Mouse (Mus musculus): ENCODE data around the gene Mad2l1bp. TPM values are rescaled to one million over a fixed set of nuclear protein-coding genes. Genes with fewer than 3 reads are reported as not detected.

Mad2l1bp gene
- polyA plus RNA-seq, 1 experiment from 2014 or later = 28.1 TPM

GRCm38 (mm10) chr17:46168318-46168717, 15.0 kb upstream of the Mad2l1bp start:
- Histone ChIP-seq H3K36me3 (ENCODE audit: control insufficient read depth, insufficient read depth, low read length) (peaks cover 99% of the 10 kb centered on the region), H3K27me3 (replicated peaks; ENCODE audit: control insufficient read depth, insufficient read depth, low read length) (no peaks in the 10 kb centered on the region), H3K9me3 (ENCODE audit: control insufficient read depth, low read length) (no peaks in the 10 kb centered on the region), H3K9ac (ENCODE audit: low read depth, low read length) (no peak overlapping the region), H3K4me1 (ENCODE audit: control insufficient read depth, insufficient read depth, low read length) (no peaks in the 10 kb centered on the region), H3K27ac (replicated peaks; ENCODE audit: low read depth, low read length) (no peak overlapping the region), H3K4me2 (ENCODE audit: low read depth, low read length) (no peak overlapping the region), H3K4me3 (ENCODE audit: low read depth, low read length) (no peak overlapping the region)
- DNase-seq (ENCODE audit: low spot score) (no peak), ATAC-seq (ENCODE audit: low read depth) (0 out of 2 replicates have a peak, but pooled peaks have one; percentile 23)
- WGBS = 41% methylated on average over 5 of the region's 5 CpGs

GRCm38 (mm10) chr17:46167014-46167413, 13.7 kb upstream of the Mad2l1bp start:
- 0 out of 2 replicates have a peak, but pooled peaks cover 7% of the 10 kb centered on the region for H3K4me1 ChIP-seq (ENCODE audit: control insufficient read depth, insufficient read depth, low read length)
- no peak for DNase-seq (ENCODE audit: low spot score)
- H3K4me3 ChIP-seq (ENCODE audit: low read depth, low read length) = no peak overlapping the region
- ATAC-seq (ENCODE audit: low read depth) = no peak
- no peaks in the 10 kb centered on the region for H3K9me3 ChIP-seq (ENCODE audit: control insufficient read depth, low read length)
- H3K9ac ChIP-seq (ENCODE audit: low read depth, low read length) = no peak overlapping the region
- H3K27me3 ChIP-seq (replicated peaks; ENCODE audit: control insufficient read depth, insufficient read depth, low read length) = no peaks in the 10 kb centered on the region
- 83% methylated on average over 11 of the region's 11 CpGs for WGBS
- H3K27ac ChIP-seq (replicated peaks; ENCODE audit: low read depth, low read length) = no peak overlapping the region
- no peak overlapping the region for H3K4me2 ChIP-seq (ENCODE audit: low read depth, low read length)
- peaks cover 89% of the 10 kb centered on the region for H3K36me3 ChIP-seq (ENCODE audit: control insufficient read depth, insufficient read depth, low read length)

- ATAC-seq (ENCODE audit: low read depth) (no peak), DNase-seq (ENCODE audit: low spot score) (no peak)
- 80% methylated on average over 5 of the region's 5 CpGs for WGBS
- Histone ChIP-seq H3K27me3 (replicated peaks; ENCODE audit: control insufficient read depth, insufficient read depth, low read length) (no peaks in the 10 kb centered on the region), H3K9me3 (ENCODE audit: control insufficient read depth, low read length) (no peaks in the 10 kb centered on the region), H3K4me1 (ENCODE audit: control insufficient read depth, insufficient read depth, low read length) (peaks cover 12% of the 10 kb centered on the region), H3K4me2 (ENCODE audit: low read depth, low read length) (no peak overlapping the region), H3K9ac (ENCODE audit: low read depth, low read length) (no peak overlapping the region), H3K4me3 (ENCODE audit: low read depth, low read length) (no peak overlapping the region), H3K36me3 (ENCODE audit: control insufficient read depth, insufficient read depth, low read length) (peaks cover 83% of the 10 kb centered on the region), H3K27ac (replicated peaks; ENCODE audit: low read depth, low read length) (no peak overlapping the region)
Observed at GRCm38 (mm10) chr17:46166270-46166669, 12.9 kb upstream of the Mad2l1bp start.

- WGBS = 95% methylated on average over 10 of the region's 12 CpGs
- Histone ChIP-seq H3K36me3 (ENCODE audit: control insufficient read depth, insufficient read depth, low read length) (peaks cover 75% of the 10 kb centered on the region), H3K4me3 (ENCODE audit: low read depth, low read length) (no peak overlapping the region), H3K27ac (replicated peaks; ENCODE audit: low read depth, low read length) (no peak overlapping the region), H3K4me1 (ENCODE audit: control insufficient read depth, insufficient read depth, low read length) (peaks cover 12% of the 10 kb centered on the region), H3K9ac (ENCODE audit: low read depth, low read length) (no peak overlapping the region), H3K4me2 (ENCODE audit: low read depth, low read length) (no peak overlapping the region), H3K27me3 (replicated peaks; ENCODE audit: control insufficient read depth, insufficient read depth, low read length) (no peaks in the 10 kb centered on the region), H3K9me3 (ENCODE audit: control insufficient read depth, low read length) (no peaks in the 10 kb centered on the region)
- ATAC-seq (ENCODE audit: low read depth) (no peak), DNase-seq (ENCODE audit: low spot score) (no peak)
Observed at GRCm38 (mm10) chr17:46165460-46165859, 12.1 kb upstream of the Mad2l1bp start.

GRCm38 (mm10) chr17:46164791-46165190, 11.4 kb upstream of the Mad2l1bp start:
- no peak for DNase-seq (ENCODE audit: low spot score)
- Histone ChIP-seq H3K4me2 (ENCODE audit: low read depth, low read length) (no peak overlapping the region), H3K9ac (ENCODE audit: low read depth, low read length) (no peak overlapping the region), H3K27me3 (replicated peaks; ENCODE audit: control insufficient read depth, insufficient read depth, low read length) (no peaks in the 10 kb centered on the region), H3K36me3 (ENCODE audit: control insufficient read depth, insufficient read depth, low read length) (peaks cover 68% of the 10 kb centered on the region), H3K9me3 (ENCODE audit: control insufficient read depth, low read length) (no peaks in the 10 kb centered on the region), H3K27ac (replicated peaks; ENCODE audit: low read depth, low read length) (no peak overlapping the region), H3K4me1 (ENCODE audit: control insufficient read depth, insufficient read depth, low read length) (peaks cover 12% of the 10 kb centered on the region), H3K4me3 (ENCODE audit: low read depth, low read length) (no peak overlapping the region)
- ATAC-seq (ENCODE audit: low read depth) = no peak
- 97% methylated on average over 10 of the region's 10 CpGs for WGBS

- Histone ChIP-seq H3K4me1 (ENCODE audit: control insufficient read depth, insufficient read depth, low read length) (peaks cover 12% of the 10 kb centered on the region), H3K27me3 (replicated peaks; ENCODE audit: control insufficient read depth, insufficient read depth, low read length) (no peaks in the 10 kb centered on the region), H3K9ac (ENCODE audit: low read depth, low read length) (no peak overlapping the region), H3K4me2 (ENCODE audit: low read depth, low read length) (no peak overlapping the region), H3K27ac (replicated peaks; ENCODE audit: low read depth, low read length) (no peak overlapping the region), H3K9me3 (ENCODE audit: control insufficient read depth, low read length) (no peaks in the 10 kb centered on the region), H3K4me3 (ENCODE audit: low read depth, low read length) (no peak overlapping the region), H3K36me3 (ENCODE audit: control insufficient read depth, insufficient read depth, low read length) (peaks cover 63% of the 10 kb centered on the region)
- no peak for DNase-seq (ENCODE audit: low spot score)
- WGBS = 93% methylated on average over 8 of the region's 8 CpGs
- ATAC-seq (ENCODE audit: low read depth) = no peak
Observed at GRCm38 (mm10) chr17:46164301-46164700, 10.9 kb upstream of the Mad2l1bp start.

GRCm38 (mm10) chr17:46162951-46163421, 9.6 kb upstream of the Mad2l1bp start:
- Histone ChIP-seq H3K4me3 (ENCODE audit: low read depth, low read length) (no peak overlapping the region), H3K36me3 (ENCODE audit: control insufficient read depth, insufficient read depth, low read length) (peaks cover 50% of the 10 kb centered on the region), H3K9ac (ENCODE audit: low read depth, low read length) (no peak overlapping the region), H3K9me3 (ENCODE audit: control insufficient read depth, low read length) (no peaks in the 10 kb centered on the region), H3K27ac (replicated peaks; ENCODE audit: low read depth, low read length) (no peak overlapping the region), H3K27me3 (replicated peaks; ENCODE audit: control insufficient read depth, insufficient read depth, low read length) (no peaks in the 10 kb centered on the region), H3K4me2 (ENCODE audit: low read depth, low read length) (no peak overlapping the region), H3K4me1 (ENCODE audit: control insufficient read depth, insufficient read depth, low read length) (peaks cover 12% of the 10 kb centered on the region)
- DNase-seq (ENCODE audit: low spot score) (no peak), ATAC-seq (ENCODE audit: low read depth) (no peak)
- 81% methylated on average over 9 of the region's 9 CpGs for WGBS

GRCm38 (mm10) chr17:46162551-46162950, 9.2 kb upstream of the Mad2l1bp start:
- WGBS = 93% methylated on average over 7 of the region's 7 CpGs
- H3K27ac ChIP-seq (replicated peaks; ENCODE audit: low read depth, low read length) = no peak overlapping the region

GRCm38 (mm10) chr17:46161710-46162109, 8.4 kb upstream of the Mad2l1bp start:
- Histone ChIP-seq H3K4me3 (ENCODE audit: low read depth, low read length) (peak overlapping the region; percentile 84), H3K27me3 (replicated peaks; ENCODE audit: control insufficient read depth, insufficient read depth, low read length) (no peaks in the 10 kb centered on the region), H3K27ac (replicated peaks; ENCODE audit: low read depth, low read length) (peak overlapping the region; percentile 59), H3K4me2 (ENCODE audit: low read depth, low read length) (peak overlapping the region; percentile 60), H3K9me3 (ENCODE audit: control insufficient read depth, low read length) (no peaks in the 10 kb centered on the region), H3K9ac (ENCODE audit: low read depth, low read length) (peak overlapping the region; percentile 90), H3K36me3 (ENCODE audit: control insufficient read depth, insufficient read depth, low read length) (peaks cover 37% of the 10 kb centered on the region), H3K4me1 (ENCODE audit: control insufficient read depth, insufficient read depth, low read length) (peaks cover 12% of the 10 kb centered on the region)
- DNase-seq (ENCODE audit: low spot score) (no peak), ATAC-seq (ENCODE audit: low read depth) (no peak)
- WGBS = 41% methylated on average over 9 of the region's 9 CpGs

More at GRCm38 (mm10) chr17:46162551-46162950, 9.2 kb upstream of the Mad2l1bp start:
- Histone ChIP-seq H3K36me3 (ENCODE audit: control insufficient read depth, insufficient read depth, low read length) (peaks cover 46% of the 10 kb centered on the region), H3K4me3 (ENCODE audit: low read depth, low read length) (no peak overlapping the region), H3K9ac (ENCODE audit: low read depth, low read length) (no peak overlapping the region), H3K9me3 (ENCODE audit: control insufficient read depth, low read length) (no peaks in the 10 kb centered on the region), H3K4me1 (ENCODE audit: control insufficient read depth, insufficient read depth, low read length) (peaks cover 12% of the 10 kb centered on the region), H3K27me3 (replicated peaks; ENCODE audit: control insufficient read depth, insufficient read depth, low read length) (no peaks in the 10 kb centered on the region), H3K4me2 (ENCODE audit: low read depth, low read length) (peak overlapping the region; percentile 60)
- ATAC-seq (ENCODE audit: low read depth) (no peak), DNase-seq (ENCODE audit: low spot score) (no peak)
